Mouse (Mus musculus) testis, adult 2 months (tissue): ENCODE results near the gene Atp10b.

ENCODE experiments used
- CTCF ChIP-seq: fragments of 200-500 bp; IDR thresholded peaks from 2 replicates; pipeline ENCODE4 v1.5.1; 2012; ENCODE audit warnings: low read depth, mild to moderate bottlenecking, inconsistent platforms, low read length, moderate library complexity; ENCODE audit not compliant: control insufficient read depth, insufficient read depth, insufficient replicate concordance
- POLR2A ChIP-seq: fragments of 200-500 bp; IDR thresholded peaks from 2 replicates; pipeline ENCODE4 v1.6.1; 2012; ENCODE audit warnings: low read depth, mild to moderate bottlenecking, inconsistent platforms, low read length, moderate library complexity; ENCODE audit not compliant: control insufficient read depth

GRCm38 (mm10) chr11:43270256-43270806 is 120.7 kb downstream of the Atp10b start:
- no peak for TF ChIP-seq CTCF
- TF ChIP-seq POLR2A = no peak
